Mouse (Mus musculus): ENCODE results near the gene Olfr1258. TPM values are rescaled to one million over a fixed set of nuclear protein-coding genes. Genes with fewer than 3 reads are reported as not detected.
"Not testable (repeated sequence)": the region's sequence is repeated elsewhere in the genome, so short reads cannot be mapped to it uniquely, and the experiment has no call there.

The Olfr1258 gene
- not detected in 2 replicates for polyA plus RNA-seq (2015; fragmentation: Nextera tagmentation; extraction: Ambion mirVana)

- Histone ChIP-seq H3K4me1 (ENCODE audit: insufficient read depth, low read length) (no peaks in the 10 kb centered on the region), H3K27me3 (ENCODE audit: insufficient read depth, low read length) (no peaks in the 10 kb centered on the region), H3K4me2 (replicated peaks; ENCODE audit: low read depth, low read length) (no peak within 1 kb of the TSS), H3K27ac (ENCODE audit: low read length) (no peak within 1 kb of the TSS), H3K9me3 (ENCODE audit: low read length) (no peaks in the 10 kb centered on the region), H3K4me3 (ENCODE audit: low read length) (no peak within 1 kb of the TSS), H3K36me3 (ENCODE audit: insufficient read depth, low read length) (no peaks in the 10 kb centered on the region), H3K9ac (replicated peaks; ENCODE audit: low read length) (no peak within 1 kb of the TSS)
- no peak for ATAC-seq (ENCODE audit: low FRiP score, low TSS enrichment)
These were observed at the start of gene Olfr1258 for GRCm38 (mm10) chr2:89927009-89927408. Olfr1258 (plus strand) TSS chr2:89927309.

- H3K4me1 ChIP-seq (ENCODE audit: insufficient read depth, low read length) = no peaks in the 10 kb centered on the region
- no peaks in the 10 kb centered on the region for H3K27me3 ChIP-seq (ENCODE audit: insufficient read depth, low read length)
- H3K4me3 ChIP-seq (ENCODE audit: low read length) = no peak within 1 kb of the TSS
- ATAC-seq (ENCODE audit: low FRiP score, low TSS enrichment) = no peak
- H3K9ac ChIP-seq (replicated peaks; ENCODE audit: low read length) = no peak within 1 kb of the TSS
- H3K4me2 ChIP-seq (replicated peaks; ENCODE audit: low read depth, low read length) = no peak within 1 kb of the TSS
- no peaks in the 10 kb centered on the region for H3K9me3 ChIP-seq (ENCODE audit: low read length)
- WGBS = 91% methylated on average over 1 of the region's 1 CpGs
- no peak within 1 kb of the TSS for H3K27ac ChIP-seq (ENCODE audit: low read length)
- no peaks in the 10 kb centered on the region for H3K36me3 ChIP-seq (ENCODE audit: insufficient read depth, low read length)
These were observed 49.0 kb upstream of the Olfr1258 start, which contains the start of gene Olfr1257 for GRCm38 (mm10) chr2:89878137-89878536. Olfr1257 (plus strand) TSS chr2:89878437.

GRCm38 (mm10) chr2:89912616-89913015 lies 14.5 kb upstream of the Olfr1258 start:
- not testable (repeated sequence) for H3K27ac ChIP-seq (ENCODE audit: low read length); H3K9ac ChIP-seq (replicated peaks; ENCODE audit: low read length); ATAC-seq (ENCODE audit: low FRiP score, low TSS enrichment); H3K4me1 ChIP-seq (ENCODE audit: insufficient read depth, low read length); H3K4me3 ChIP-seq (ENCODE audit: low read length); H3K9me3 ChIP-seq (ENCODE audit: low read length); H3K27me3 ChIP-seq (ENCODE audit: insufficient read depth, low read length); H3K36me3 ChIP-seq (ENCODE audit: insufficient read depth, low read length); H3K4me2 ChIP-seq (replicated peaks; ENCODE audit: low read depth, low read length)
- WGBS = 84% methylated on average over 9 of the region's 9 CpGs

- Histone ChIP-seq H3K4me1 (ENCODE audit: insufficient read depth, low read length) (no peaks in the 10 kb centered on the region), H3K4me2 (replicated peaks; ENCODE audit: low read depth, low read length) (no peak within 1 kb of the TSS), H3K9ac (replicated peaks; ENCODE audit: low read length) (no peak within 1 kb of the TSS), H3K4me3 (ENCODE audit: low read length) (no peak within 1 kb of the TSS), H3K27me3 (ENCODE audit: insufficient read depth, low read length) (no peaks in the 10 kb centered on the region), H3K36me3 (ENCODE audit: insufficient read depth, low read length) (no peaks in the 10 kb centered on the region), H3K9me3 (ENCODE audit: low read length) (no peaks in the 10 kb centered on the region), H3K27ac (ENCODE audit: low read length) (no peak within 1 kb of the TSS)
- ATAC-seq (ENCODE audit: low FRiP score, low TSS enrichment) = no peak
- WGBS = 82% methylated on average over 5 of the region's 5 CpGs
These were observed 21.5 kb downstream of the Olfr1258 start, which contains the start of gene Olfr1259 for GRCm38 (mm10) chr2:89948564-89948963. Olfr1259 (minus strand) TSS chr2:89948664.

- H3K4me1 ChIP-seq (ENCODE audit: insufficient read depth, low read length) = no peaks in the 10 kb centered on the region
- 8% methylated on average over 2 of the region's 2 CpGs for WGBS
- H3K4me3 ChIP-seq (ENCODE audit: low read length) = no peak within 1 kb of the TSS
- ATAC-seq (ENCODE audit: low FRiP score, low TSS enrichment) = peak; percentile 70; the same call in 1 of the 2 replicates
- H3K9ac ChIP-seq (replicated peaks; ENCODE audit: low read length) = no peak within 1 kb of the TSS
- no peak within 1 kb of the TSS for H3K4me2 ChIP-seq (replicated peaks; ENCODE audit: low read depth, low read length)
- H3K27me3 ChIP-seq (ENCODE audit: insufficient read depth, low read length) = no peaks in the 10 kb centered on the region
- H3K9me3 ChIP-seq (ENCODE audit: low read length) = peaks cover 3% of the 10 kb centered on the region; the same call in 1 of the 2 replicates
- no peak within 1 kb of the TSS for H3K27ac ChIP-seq (ENCODE audit: low read length)
- no peaks in the 10 kb centered on the region for H3K36me3 ChIP-seq (ENCODE audit: insufficient read depth, low read length)
These were observed 47.1 kb downstream of the Olfr1258 start, which contains the start of gene Olfr1260 for GRCm38 (mm10) chr2:89974184-89974583. Olfr1260 (plus strand) TSS chr2:89974340.

GRCm38 (mm10) chr2:89977709-89978108 lies 50.6 kb downstream of the Olfr1258 start:
- Histone ChIP-seq H3K4me2 (replicated peaks; ENCODE audit: low read depth, low read length) (no peak overlapping the region), H3K27ac (ENCODE audit: low read length) (no peak overlapping the region), H3K4me3 (ENCODE audit: low read length) (no peak overlapping the region), H3K4me1 (ENCODE audit: insufficient read depth, low read length) (no peaks in the 10 kb centered on the region), H3K9me3 (ENCODE audit: low read length) (peaks cover 3% of the 10 kb centered on the region; the same call in 1 of the 2 replicates), H3K36me3 (ENCODE audit: insufficient read depth, low read length) (no peaks in the 10 kb centered on the region), H3K27me3 (ENCODE audit: insufficient read depth, low read length) (no peaks in the 10 kb centered on the region), H3K9ac (replicated peaks; ENCODE audit: low read length) (no peak overlapping the region)
- ATAC-seq (ENCODE audit: low FRiP score, low TSS enrichment) = no peak
- 90% methylated on average over 2 of the region's 2 CpGs for WGBS

Other genes with a start within 250 kb of the Olfr1258 start
- gene Olfr1252, start 202.3 kb upstream of the Olfr1258 start, polyA plus RNA-seq (2015; fragmentation: Nextera tagmentation; extraction: Ambion mirVana) = not detected in 2 replicates
- gene Olfr1253, start 170.2 kb upstream of the Olfr1258 start, polyA plus RNA-seq (2015; fragmentation: Nextera tagmentation; extraction: Ambion mirVana) = not detected in 2 replicates
- gene Olfr1254, start 133.7 kb upstream of the Olfr1258 start, polyA plus RNA-seq (2015; fragmentation: Nextera tagmentation; extraction: Ambion mirVana) = not detected in 2 replicates
- not detected in 2 replicates for gene Olfr1255, start 115.3 kb upstream of the Olfr1258 start, polyA plus RNA-seq (2015; fragmentation: Nextera tagmentation; extraction: Ambion mirVana)
- not detected in 2 replicates for gene Olfr1256, start 85.8 kb upstream of the Olfr1258 start, polyA plus RNA-seq (2015; fragmentation: Nextera tagmentation; extraction: Ambion mirVana)
- not detected in 2 replicates for gene Olfr48, start 79.1 kb upstream of the Olfr1258 start, polyA plus RNA-seq (2015; fragmentation: Nextera tagmentation; extraction: Ambion mirVana)
- gene Olfr1257, start 48.9 kb upstream of the Olfr1258 start, polyA plus RNA-seq (2015; fragmentation: Nextera tagmentation; extraction: Ambion mirVana) = not detected in 2 replicates
- gene Olfr1259, start 21.4 kb downstream of the Olfr1258 start, polyA plus RNA-seq (2015; fragmentation: Nextera tagmentation; extraction: Ambion mirVana) = not detected in 2 replicates
- gene Olfr1260, start 47.0 kb downstream of the Olfr1258 start, polyA plus RNA-seq (2015; fragmentation: Nextera tagmentation; extraction: Ambion mirVana) = not detected in 2 replicates
- gene Olfr1261, start 63.9 kb downstream of the Olfr1258 start, polyA plus RNA-seq (2015; fragmentation: Nextera tagmentation; extraction: Ambion mirVana) = not detected in 2 replicates
- not detected in 2 replicates for gene Olfr1262, start 72.8 kb downstream of the Olfr1258 start, polyA plus RNA-seq (2015; fragmentation: Nextera tagmentation; extraction: Ambion mirVana)
- gene Olfr1263, start 84.8 kb downstream of the Olfr1258 start, polyA plus RNA-seq (2015; fragmentation: Nextera tagmentation; extraction: Ambion mirVana) = not detected in 2 replicates
- not detected in 2 replicates for gene Olfr1264, start 98.3 kb downstream of the Olfr1258 start, polyA plus RNA-seq (2015; fragmentation: Nextera tagmentation; extraction: Ambion mirVana)
- not detected in 2 replicates for gene Olfr1265, start 108.0 kb downstream of the Olfr1258 start, polyA plus RNA-seq (2015; fragmentation: Nextera tagmentation; extraction: Ambion mirVana)
- gene Olfr140, start 136.3 kb downstream of the Olfr1258 start, polyA plus RNA-seq (2015; fragmentation: Nextera tagmentation; extraction: Ambion mirVana) = not detected in 2 replicates
- not detected in 2 replicates for gene Olfr1269, start 194.1 kb downstream of the Olfr1258 start, polyA plus RNA-seq (2015; fragmentation: Nextera tagmentation; extraction: Ambion mirVana)
- gene Olfr32, start 215.0 kb downstream of the Olfr1258 start, polyA plus RNA-seq (2015; fragmentation: Nextera tagmentation; extraction: Ambion mirVana) = not detected in 2 replicates
- gene Olfr1270, start 225.8 kb downstream of the Olfr1258 start, polyA plus RNA-seq (2015; fragmentation: Nextera tagmentation; extraction: Ambion mirVana) = not detected in 2 replicates

Measured in kidney, embryonic 16.5 days (tissue).